Mouse (Mus musculus) lung, postnatal 25 days (tissue): ENCODE data around the gene 1110002E22Rik.

Experiments
- DNase-seq: peaks from one replicate; pipeline ENCODE4 v3.0.0; 2022; ENCODE audit warnings: low spot score

Gene 1110002E22Rik

GRCm38 (mm10) chr3:138106887-138107286 is 42.0 kb downstream of the 1110002E22Rik start:
- DNase-seq, result no peak

- no peak for DNase-seq
These were observed 46.3 kb downstream of the 1110002E22Rik start for GRCm38 (mm10) chr3:138110910-138111782.

DNA sequence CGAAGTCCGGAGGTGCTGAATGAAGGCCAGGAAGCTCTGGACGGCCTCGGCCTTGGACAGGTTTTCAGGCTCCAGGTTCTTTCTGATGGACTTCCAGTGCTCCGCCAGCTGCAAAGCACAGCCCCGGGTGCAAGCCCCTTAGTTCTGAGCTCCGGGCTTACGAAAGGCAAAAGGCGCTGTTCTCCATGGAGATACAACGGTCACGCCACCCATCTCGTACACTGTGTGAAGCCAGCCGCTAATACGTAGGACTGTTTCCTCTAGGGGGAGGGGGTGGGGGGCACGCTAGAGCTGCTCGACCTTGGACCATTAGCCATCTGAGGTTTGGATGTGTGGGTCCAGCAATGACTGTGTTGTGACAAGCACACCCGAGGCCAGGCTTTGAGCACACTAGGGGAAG is 49.3 kb downstream of the 1110002E22Rik start:
- no peak for DNase-seq

GRCm38 (mm10) chr3:138116871-138117270 is 52.0 kb downstream of the 1110002E22Rik start:
- no peak for DNase-seq

DNA sequence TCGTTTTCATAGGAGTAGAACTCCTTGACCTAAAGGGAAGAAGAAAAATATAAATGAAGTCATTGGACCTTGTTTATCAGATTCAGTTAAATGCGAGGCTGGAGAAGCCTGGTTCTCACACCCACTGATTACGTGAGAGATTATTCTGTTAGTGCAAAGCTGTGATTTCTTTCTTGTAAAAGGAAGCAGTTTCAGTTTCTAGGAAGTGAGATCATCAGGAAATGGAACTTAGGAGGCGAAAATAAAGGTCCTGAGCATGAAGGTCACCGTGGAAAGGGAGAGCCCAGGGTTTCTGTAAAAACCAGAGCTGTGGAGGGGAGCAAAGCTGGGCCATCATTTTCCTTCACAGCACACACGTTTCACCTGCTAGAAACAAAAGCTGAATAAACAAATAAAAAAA is 53.5 kb downstream of the 1110002E22Rik start:
- no peak for DNase-seq

GRCm38 (mm10) chr3:138118831-138119230 is 54.0 kb downstream of the 1110002E22Rik start:
- DNase-seq, result no peak

GRCm38 (mm10) chr3:138119444-138120105 is 54.7 kb downstream of the 1110002E22Rik start:
- DNase-seq, result no peak

DNA sequence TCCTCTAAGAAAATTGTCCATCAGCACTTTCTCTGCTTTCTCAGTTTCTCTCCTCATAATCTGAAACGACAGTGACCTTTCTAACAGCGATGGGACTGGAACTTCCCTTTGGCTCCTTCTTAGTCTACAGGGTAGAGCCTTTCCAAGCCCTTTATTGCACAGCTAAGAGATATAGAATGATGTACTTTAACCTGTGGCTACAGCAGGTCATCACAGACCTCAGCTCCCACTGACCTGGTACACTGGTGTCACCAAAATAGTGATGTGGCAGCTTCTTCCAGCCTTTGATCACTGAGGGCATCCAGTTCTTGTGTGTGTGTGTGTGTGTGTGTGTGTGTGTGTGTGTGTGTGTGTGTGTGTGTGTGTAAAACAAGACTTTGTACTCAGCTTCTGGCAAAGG is 56.6 kb downstream of the 1110002E22Rik start:
- no peak for DNase-seq

DNA sequence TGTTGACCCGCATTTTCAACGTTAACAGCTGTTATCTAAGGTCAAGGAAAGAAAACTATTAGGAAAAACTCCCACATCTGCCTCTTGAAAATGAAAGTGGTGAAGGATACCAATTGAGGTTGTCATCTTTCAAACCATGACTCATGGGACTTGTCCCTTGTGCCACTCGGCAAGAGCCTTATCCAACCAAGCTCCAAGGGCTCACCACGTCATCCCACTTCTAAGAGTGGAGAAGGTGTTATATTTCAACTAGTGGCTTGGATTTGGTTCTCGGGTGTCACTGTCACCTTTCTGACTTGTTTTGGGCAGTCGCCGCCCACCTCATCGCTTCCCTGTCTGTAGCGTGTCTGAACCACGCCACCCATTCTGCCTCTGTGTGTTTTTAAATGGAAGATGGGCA is 59.0 kb downstream of the 1110002E22Rik start:
- no peak for DNase-seq

- no peak for DNase-seq
These were observed 64.3 kb downstream of the 1110002E22Rik start for GRCm38 (mm10) chr3:138129110-138129509.

- DNase-seq, result no peak
These were observed 65.8 kb downstream of the 1110002E22Rik start for GRCm38 (mm10) chr3:138130692-138131091.
